Mouse (Mus musculus) olfactory bulb, adult 2 months (tissue): ENCODE measurements at regions not wholly inside any gene's neighbourhood (a gene's known extent, or its start where the extent isn't known, plus 50 kb on each side); places are given as distances from the start of the nearest gene placed in this dataset.

Source experiments
- H3K27ac ChIP-seq: fragments of 200-500 bp; 2 replicates; pipeline ENCODE4 v1.5.1; 2012; ENCODE audit warnings: low read depth, low read length; ENCODE audit not compliant: insufficient read depth
- H3K4me1 ChIP-seq: fragments of 200-500 bp; 2 replicates; pipeline ENCODE4 v1.6.1; 2012; ENCODE audit warnings: low read length; ENCODE audit not compliant: control insufficient read depth, insufficient read depth
- H3K4me3 ChIP-seq: fragments of 200-500 bp; 2 replicates; pipeline ENCODE4 v1.5.1; 2012; ENCODE audit warnings: mild to moderate bottlenecking, low read depth, low read length, moderate library complexity; ENCODE audit not compliant: insufficient read depth
- CTCF ChIP-seq: fragments of 200-500 bp; IDR thresholded peaks from 2 replicates; pipeline ENCODE4 v1.5.1; 2012; ENCODE audit warnings: low read depth, mild to moderate bottlenecking, low read length, moderate library complexity; ENCODE audit not compliant: insufficient read depth
- POLR2A ChIP-seq: fragments of 200-500 bp; IDR thresholded peaks from 2 replicates; pipeline ENCODE4 v1.6.1; 2012; ENCODE audit warnings: mild to moderate bottlenecking, low read depth, low read length, moderate library complexity; ENCODE audit not compliant: insufficient read depth
- WGBS: fragments of 180-500 bp; shearing (Covaris S2); methylation state at CpG from one replicate; pipeline ENCODE4 v1.1.7; 2018; 5-methylcytosine and 5-hydroxymethylcytosine counted together

DNA sequence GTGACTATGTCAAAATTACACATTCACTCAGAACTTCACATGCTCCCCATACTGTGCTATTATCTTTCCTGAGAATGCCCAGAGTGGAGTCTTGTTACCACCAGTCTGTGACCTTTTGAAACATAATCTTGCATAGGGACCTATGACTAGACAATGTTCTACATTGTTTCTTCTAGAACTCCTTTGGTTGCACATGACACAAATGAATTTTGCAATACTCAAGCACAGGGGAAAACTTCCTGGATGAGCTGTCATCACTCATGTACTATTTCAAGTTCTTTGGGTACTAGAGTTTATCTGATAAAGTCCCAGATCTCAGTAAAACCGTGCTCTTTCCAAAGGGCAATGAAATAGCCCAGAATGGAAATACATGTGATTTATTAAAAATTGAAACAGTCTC, 1901.0 kb upstream of the Lrrc6 start:
- H3K27ac ChIP-seq = no peak overlapping the region
- TF ChIP-seq CTCF (no peak), POLR2A (no peak)
- 77% methylated on average over 1 of the region's 1 CpGs for WGBS

DNA sequence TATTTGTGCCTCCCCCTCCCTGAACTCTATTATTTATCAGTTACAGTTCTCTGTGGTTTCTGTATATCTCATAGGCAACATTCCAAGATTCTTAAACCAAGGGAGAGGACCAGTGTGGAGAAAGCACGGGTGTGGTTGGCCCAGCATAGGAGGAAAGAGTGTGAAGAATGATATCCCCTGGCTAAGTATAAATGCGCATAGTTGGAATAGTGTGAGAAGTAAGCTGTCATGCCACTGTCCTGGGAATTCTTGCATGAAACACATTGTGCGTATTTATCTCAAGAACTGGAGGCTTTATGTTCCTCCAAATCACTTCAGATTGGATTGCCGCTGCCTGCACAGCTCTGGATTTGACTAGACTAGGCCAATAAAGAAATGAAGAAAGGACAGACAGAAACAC, 1900.3 kb upstream of the Lrrc6 start:
- 93% methylated on average over 4 of the region's 4 CpGs for WGBS
- Histone ChIP-seq H3K4me1 (no peaks in the 10 kb centered on the region), H3K4me3 (no peak overlapping the region), H3K27ac (no peak overlapping the region)
- TF ChIP-seq CTCF (no peak), POLR2A (no peak)

More for the DNA sequence above, 1901.0 kb upstream of the Lrrc6 start:
- Histone ChIP-seq H3K4me1 (no peaks in the 10 kb centered on the region), H3K4me3 (no peak overlapping the region)

DNA sequence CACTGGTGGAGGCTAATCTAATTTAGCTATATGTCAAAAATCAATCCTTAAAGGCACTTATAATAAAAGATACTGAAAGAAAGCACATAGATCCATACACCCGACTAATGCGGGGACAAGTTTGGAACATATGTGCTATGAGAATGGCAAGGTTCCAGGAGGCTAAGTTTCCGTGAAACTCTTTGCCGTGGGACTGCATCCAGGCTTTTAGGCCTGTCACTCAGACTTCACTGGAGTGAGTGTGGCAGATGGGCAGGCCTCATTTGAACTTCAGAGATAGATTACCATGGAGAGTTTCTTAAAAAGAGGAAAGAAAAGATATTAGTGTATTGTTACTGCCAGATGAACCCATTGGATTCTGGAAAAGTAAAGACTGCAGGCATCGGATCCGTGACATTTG, 1895.9 kb upstream of the Lrrc6 start:
- WGBS = 91% methylated on average over 6 of the region's 6 CpGs
- TF ChIP-seq POLR2A (no peak), CTCF (no peak)
- Histone ChIP-seq H3K4me3 (no peak overlapping the region), H3K27ac (no peak overlapping the region), H3K4me1 (no peaks in the 10 kb centered on the region)

DNA sequence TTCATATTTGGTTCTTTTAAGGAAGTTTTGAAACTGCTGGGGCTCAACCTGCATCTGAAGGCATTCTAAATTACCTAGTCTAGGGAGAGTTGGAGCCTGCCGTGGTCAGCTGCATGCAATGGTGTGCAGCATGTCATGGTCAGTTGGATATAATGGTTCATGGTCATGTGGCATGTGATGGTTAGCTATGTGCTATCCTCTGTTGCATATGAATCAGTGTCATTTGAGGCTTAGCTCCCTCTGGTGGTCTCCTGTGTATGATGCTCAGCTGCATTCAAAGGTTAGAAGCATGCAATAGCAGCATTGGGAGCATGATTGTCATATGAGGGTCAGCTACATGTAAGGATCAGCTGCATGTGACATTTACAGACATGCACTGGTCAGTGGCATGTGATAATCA, 1894.0 kb upstream of the Lrrc6 start:
- Histone ChIP-seq H3K27ac (no peak overlapping the region), H3K4me1 (no peaks in the 10 kb centered on the region), H3K4me3 (no peak overlapping the region)
- no peak for TF ChIP-seq POLR2A
- 84% methylated on average over 1 of the region's 1 CpGs for WGBS

DNA sequence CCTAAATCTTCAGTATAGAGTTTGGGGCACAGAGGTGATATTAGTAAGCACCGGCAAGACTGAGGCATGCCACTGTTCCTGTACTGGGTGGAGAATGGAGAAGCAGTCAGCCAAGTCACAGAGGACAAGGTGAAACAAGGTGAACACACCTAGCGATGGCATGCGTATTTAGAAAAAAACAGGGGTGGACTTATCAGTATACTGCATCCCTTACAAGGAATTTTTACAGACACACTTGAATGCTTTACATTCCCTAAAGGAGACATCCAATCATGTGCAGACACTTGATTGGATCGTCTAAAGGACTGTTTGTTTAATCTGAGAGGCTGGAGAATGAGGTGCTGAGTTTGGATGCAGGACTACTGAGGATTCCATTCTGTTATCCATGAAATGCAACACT, 1893.4 kb upstream of the Lrrc6 start:
- H3K4me1 ChIP-seq = no peaks in the 10 kb centered on the region
- WGBS = 92% methylated on average over 4 of the region's 4 CpGs
- no peak overlapping the region for H3K4me3 ChIP-seq
- no peak overlapping the region for H3K27ac ChIP-seq
- TF ChIP-seq POLR2A (no peak), CTCF (no peak)

DNA sequence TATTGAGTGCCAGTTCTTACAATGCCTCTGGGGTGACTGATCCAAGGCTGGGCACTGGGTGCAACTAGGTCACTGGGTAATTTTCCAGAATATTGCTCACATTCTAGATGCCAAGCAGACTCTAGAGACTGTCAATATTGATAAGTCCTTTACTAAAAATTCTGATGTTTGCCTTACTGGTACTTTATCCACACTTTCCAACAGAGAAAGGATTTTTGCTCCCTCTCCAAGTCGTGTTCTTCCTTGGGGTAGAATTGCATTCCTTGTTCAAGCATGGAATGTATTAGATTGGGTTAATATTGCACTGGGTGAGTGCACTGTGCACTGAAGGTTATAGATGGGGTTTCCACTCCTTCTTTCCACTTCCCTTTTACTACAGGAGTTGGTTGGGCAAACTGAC, 1891.0 kb upstream of the Lrrc6 start:
- no peak overlapping the region for H3K4me3 ChIP-seq
- H3K4me1 ChIP-seq = no peaks in the 10 kb centered on the region
- no peak overlapping the region for H3K27ac ChIP-seq
- TF ChIP-seq CTCF (no peak), POLR2A (no peak)
- WGBS = 48% methylated on average over 1 of the region's 1 CpGs

DNA sequence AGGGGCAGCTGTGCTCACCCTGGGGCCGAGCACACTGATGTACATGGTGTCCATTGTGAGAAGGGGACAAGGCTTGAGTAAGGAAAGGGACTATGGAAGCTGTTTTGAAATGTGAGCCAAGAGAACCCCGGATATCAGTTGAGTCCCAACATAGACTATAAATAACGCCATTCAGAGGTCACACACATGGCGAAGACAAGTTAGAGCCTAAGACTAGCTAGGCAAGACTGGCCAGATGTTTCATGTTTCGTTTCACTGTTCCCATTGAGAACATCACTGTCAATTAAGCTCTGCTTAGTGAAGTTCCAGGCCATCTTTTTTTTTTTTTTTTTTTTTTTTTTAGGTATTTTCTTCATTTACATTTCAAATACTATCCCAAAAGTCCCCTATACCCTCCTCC, 1889.1 kb upstream of the Lrrc6 start:
- Histone ChIP-seq H3K4me1 (no peaks in the 10 kb centered on the region), H3K27ac (no peak overlapping the region), H3K4me3 (no peak overlapping the region)
- 93% methylated on average over 5 of the region's 5 CpGs for WGBS
- TF ChIP-seq POLR2A (no peak), CTCF (no peak)

DNA sequence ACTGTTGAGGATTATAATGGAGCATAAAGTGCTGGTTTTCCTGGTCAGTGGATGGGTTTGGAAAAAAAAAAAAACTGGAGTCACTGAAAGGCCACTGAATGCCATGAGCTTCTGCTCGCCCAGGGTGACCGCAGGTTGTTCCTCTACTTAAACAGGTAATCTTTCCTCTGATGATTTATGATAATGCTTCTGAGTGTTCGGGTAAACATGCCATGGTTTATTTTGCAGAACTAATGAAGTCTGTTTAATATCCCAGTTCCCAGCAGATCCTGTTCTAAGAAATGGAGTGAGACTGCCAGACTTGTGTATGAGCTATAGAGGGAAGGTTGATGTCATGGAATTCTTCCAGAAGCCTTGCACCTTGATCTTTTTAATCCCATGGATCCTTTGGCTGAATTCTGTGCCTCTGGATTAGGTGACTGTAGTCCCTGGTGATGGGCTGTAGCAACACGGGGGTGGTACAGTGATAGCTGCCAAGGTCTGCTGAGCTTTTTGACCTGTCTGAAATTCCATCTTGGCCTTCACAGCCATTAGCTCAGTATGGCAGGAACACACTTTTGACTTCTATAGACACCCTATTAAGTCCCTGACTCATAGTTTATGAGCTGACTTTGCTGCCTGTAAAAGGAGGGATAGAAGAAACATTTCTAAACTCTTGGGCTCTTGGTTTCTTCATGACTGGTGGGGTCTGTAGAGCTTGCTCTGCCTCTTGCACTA, 1886.8 kb upstream of the Lrrc6 start:
- TF ChIP-seq POLR2A = no peak
- no peak for TF ChIP-seq CTCF
- no peak overlapping the region for H3K4me3 ChIP-seq
- WGBS = 93% methylated on average over 4 of the region's 4 CpGs
- no peaks in the 10 kb centered on the region for H3K4me1 ChIP-seq
- H3K27ac ChIP-seq = no peak overlapping the region

DNA sequence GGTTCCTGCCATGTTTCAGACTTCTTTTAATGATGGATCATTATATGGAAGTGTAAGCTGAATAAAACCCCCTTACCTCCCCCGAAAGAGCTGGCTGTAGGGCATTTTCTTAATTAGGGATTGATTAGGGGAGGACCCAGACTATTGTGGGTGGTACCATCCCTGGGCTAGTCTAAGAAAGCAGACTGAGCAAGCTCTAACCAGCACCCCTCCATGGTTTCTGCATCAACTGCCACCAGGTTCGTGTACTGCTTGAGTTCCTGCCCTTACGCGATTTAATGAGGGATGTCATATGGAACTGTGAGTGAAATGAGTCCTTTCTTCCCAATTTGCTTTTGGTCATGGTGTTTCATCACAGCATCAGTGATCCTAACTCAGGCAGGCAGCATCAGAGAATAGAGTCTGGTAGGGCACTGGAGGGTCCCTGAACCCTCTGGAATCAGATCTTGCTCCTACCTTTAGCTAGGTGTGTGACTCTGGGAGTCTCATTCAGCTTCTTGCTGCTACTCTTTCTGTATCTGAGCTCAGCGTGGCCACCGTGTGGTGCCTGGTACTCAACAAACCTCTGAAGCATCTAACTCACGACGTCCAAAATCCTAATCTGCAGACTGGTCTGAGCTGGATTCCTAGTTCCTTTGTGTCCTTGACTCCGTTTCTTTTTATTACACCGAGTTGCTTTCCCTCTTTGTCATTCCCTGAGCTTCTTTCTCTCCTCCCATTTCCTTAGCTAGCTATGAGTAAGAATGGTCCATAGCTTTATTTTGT, 1884.0 kb upstream of the Lrrc6 start:
- H3K27ac ChIP-seq = no peak overlapping the region
- H3K4me1 ChIP-seq = no peaks in the 10 kb centered on the region
- 58% methylated on average over 10 of the region's 10 CpGs for WGBS
- TF ChIP-seq POLR2A (no peak), CTCF (no peak)
- no peak overlapping the region for H3K4me3 ChIP-seq
